Mouse (Mus musculus): ENCODE measurements around the gene Gm20489. TPM values are rescaled to one million over a fixed set of nuclear protein-coding genes. Genes with fewer than 3 reads are reported as not detected.
A peak's percentile ranks its signal among the peaks of the same experiment; 100 is the strongest.

Gene Gm20489
- polyA plus RNA-seq, 1 experiment: not detected

DNA sequence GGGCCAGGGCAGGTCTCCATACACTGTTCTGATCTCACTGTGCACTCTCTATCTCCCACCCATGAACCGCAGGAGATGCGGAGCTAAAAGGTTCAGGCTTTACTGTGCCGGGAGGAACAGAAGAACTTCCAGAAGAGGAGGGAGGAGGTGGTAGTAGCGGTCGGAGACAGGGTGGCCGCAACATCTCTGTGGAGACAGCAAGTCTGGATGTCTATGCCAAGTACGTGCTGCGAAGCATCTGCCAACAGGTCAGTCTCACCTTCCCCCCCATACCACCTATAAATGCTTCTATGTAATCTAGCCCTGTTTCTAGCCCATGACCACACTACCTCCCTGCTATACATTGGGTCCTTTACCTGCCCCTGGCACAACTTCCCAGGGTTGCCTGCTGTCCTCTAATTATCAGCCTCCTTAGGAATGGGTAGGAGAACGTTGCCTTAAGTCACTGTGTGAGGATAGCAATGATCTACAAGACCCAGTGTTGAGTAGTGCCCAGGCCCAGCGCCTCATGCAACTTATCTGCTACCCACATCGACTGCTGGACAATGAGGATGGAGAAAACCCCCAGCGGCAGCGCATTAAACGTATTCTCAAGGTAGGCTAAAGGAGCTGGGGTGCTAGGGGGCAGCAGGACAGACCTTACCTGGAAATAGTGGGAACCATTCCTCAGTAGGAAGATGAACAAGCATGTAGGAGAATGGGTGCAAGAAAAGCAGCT is 17.3 kb upstream of the Gm20489 start:
- Histone ChIP-seq H3K79me3 (ENCODE audit: low read depth) (no peaks in the 10 kb centered on the region), H3K4me3 (ENCODE audit: insufficient read depth, poor library complexity, severe bottlenecking) (no peak overlapping the region), H3K27me3 (ENCODE audit: control insufficient read depth, insufficient read depth, insufficient read length) (no peaks in the 10 kb centered on the region), H3ac (ENCODE audit: control insufficient read depth, insufficient read length, low read depth) (no peak overlapping the region), H3K79me2 (ENCODE audit: control insufficient read depth, insufficient read depth) (no peaks in the 10 kb centered on the region), H3K36me3 (ENCODE audit: control insufficient read depth, insufficient read depth) (peaks cover 22% of the 10 kb centered on the region)
- TF ChIP-seq USF1 (IDR thresholded peaks at IDR 0.05; ENCODE audit: low read depth) (no peak), FOSL1 (IDR thresholded peaks at IDR 0.05; ENCODE audit: insufficient read depth, low read length, poor library complexity, severe bottlenecking) (no peak), CEBPB (IDR thresholded peaks at IDR 0.05; ENCODE audit: low read depth) (no peak), CTCF (IDR thresholded peaks at IDR 0.05; ENCODE audit: control insufficient read depth, insufficient read depth, insufficient read length) (no peak), MYOG (IDR thresholded peaks at IDR 0.05; ENCODE audit: control insufficient read depth, extremely low read depth, insufficient read length) (no peak), MAX (IDR thresholded peaks at IDR 0.05) (no peak), MYOD1 (IDR thresholded peaks at IDR 0.05; ENCODE audit: control insufficient read depth, insufficient read length, low read depth) (no peak)

DNA sequence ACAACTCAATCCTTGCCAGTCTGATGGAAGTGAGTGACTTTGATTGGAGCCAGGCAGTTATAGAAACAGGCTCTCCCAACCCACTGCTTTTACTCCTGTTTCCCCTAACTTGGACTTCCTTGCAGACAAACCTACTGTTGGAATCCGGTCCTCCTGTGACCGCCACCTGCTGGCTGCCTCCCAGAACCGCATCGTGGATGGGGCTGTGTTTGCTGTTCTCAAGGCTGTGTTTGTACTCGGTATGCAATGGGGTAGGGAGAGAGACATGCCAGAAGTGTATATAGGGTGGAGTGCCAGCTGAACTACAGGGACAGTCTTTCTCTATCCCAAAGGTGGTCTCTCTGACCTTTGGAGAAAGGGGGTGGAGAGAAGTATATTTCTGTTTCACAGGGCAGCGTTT is 16.7 kb upstream of the Gm20489 start:
- Histone ChIP-seq H3K79me3 (ENCODE audit: low read depth) (no peaks in the 10 kb centered on the region), H3K27me3 (ENCODE audit: control insufficient read depth, insufficient read depth, insufficient read length) (no peaks in the 10 kb centered on the region), H3K79me2 (ENCODE audit: control insufficient read depth, insufficient read depth) (no peaks in the 10 kb centered on the region), H3K36me3 (ENCODE audit: control insufficient read depth, insufficient read depth) (peaks cover 26% of the 10 kb centered on the region), H3ac (ENCODE audit: control insufficient read depth, insufficient read length, low read depth) (no peak overlapping the region), H3K4me3 (ENCODE audit: insufficient read depth, poor library complexity, severe bottlenecking) (no peak overlapping the region)
- peak; percentile 51 for TF ChIP-seq CTCF (IDR thresholded peaks at IDR 0.05; ENCODE audit: control insufficient read depth, insufficient read depth, insufficient read length)
- TF ChIP-seq CEBPB (IDR thresholded peaks at IDR 0.05; ENCODE audit: low read depth): no peak
- no peak for TF ChIP-seq MYOG (IDR thresholded peaks at IDR 0.05; ENCODE audit: control insufficient read depth, extremely low read depth, insufficient read length)

DNA sequence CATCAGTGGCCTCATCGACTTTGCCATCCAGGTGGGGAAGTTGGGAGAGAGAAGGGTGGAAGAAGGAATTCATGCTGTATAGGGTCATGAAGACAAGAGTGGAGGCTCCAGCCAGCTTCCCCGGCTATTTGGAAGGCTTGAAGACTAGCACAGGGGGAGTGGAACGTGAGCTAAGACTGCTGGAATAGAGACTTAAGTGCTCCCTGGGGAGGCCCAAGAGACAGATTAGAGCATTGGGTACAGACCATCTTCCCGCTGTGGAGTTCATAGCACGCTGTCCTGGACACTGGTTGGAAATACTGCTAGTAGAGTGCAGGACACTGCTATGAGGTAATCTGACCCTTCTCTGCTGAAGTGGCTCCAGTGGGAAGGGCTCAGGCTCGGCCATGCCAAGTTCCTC is 14.0 kb upstream of the Gm20489 start:
- Histone ChIP-seq H3K79me3 (ENCODE audit: low read depth) (no peaks in the 10 kb centered on the region), H3ac (ENCODE audit: control insufficient read depth, insufficient read length, low read depth) (no peak overlapping the region), H3K4me3 (ENCODE audit: insufficient read depth, poor library complexity, severe bottlenecking) (no peak overlapping the region), H3K27me3 (ENCODE audit: control insufficient read depth, insufficient read depth, insufficient read length) (no peaks in the 10 kb centered on the region), H3K36me3 (ENCODE audit: control insufficient read depth, insufficient read depth) (peaks cover 28% of the 10 kb centered on the region), H3K79me2 (ENCODE audit: control insufficient read depth, insufficient read depth) (no peaks in the 10 kb centered on the region)
- no peak for TF ChIP-seq FOSL1 (IDR thresholded peaks at IDR 0.05; ENCODE audit: insufficient read depth, low read length, poor library complexity, severe bottlenecking)
- no peak for TF ChIP-seq CEBPB (IDR thresholded peaks at IDR 0.05; ENCODE audit: low read depth)
- no peak for TF ChIP-seq CTCF (IDR thresholded peaks at IDR 0.05; ENCODE audit: control insufficient read depth, insufficient read depth, insufficient read length)
- no peak for TF ChIP-seq USF1 (IDR thresholded peaks at IDR 0.05; ENCODE audit: low read depth)
- TF ChIP-seq MYOD1 (IDR thresholded peaks at IDR 0.05; ENCODE audit: control insufficient read depth, insufficient read length, low read depth): no peak
- no peak for TF ChIP-seq MAX (IDR thresholded peaks at IDR 0.05)
- no peak for TF ChIP-seq MYOG (IDR thresholded peaks at IDR 0.05; ENCODE audit: control insufficient read depth, extremely low read depth, insufficient read length)

DNA sequence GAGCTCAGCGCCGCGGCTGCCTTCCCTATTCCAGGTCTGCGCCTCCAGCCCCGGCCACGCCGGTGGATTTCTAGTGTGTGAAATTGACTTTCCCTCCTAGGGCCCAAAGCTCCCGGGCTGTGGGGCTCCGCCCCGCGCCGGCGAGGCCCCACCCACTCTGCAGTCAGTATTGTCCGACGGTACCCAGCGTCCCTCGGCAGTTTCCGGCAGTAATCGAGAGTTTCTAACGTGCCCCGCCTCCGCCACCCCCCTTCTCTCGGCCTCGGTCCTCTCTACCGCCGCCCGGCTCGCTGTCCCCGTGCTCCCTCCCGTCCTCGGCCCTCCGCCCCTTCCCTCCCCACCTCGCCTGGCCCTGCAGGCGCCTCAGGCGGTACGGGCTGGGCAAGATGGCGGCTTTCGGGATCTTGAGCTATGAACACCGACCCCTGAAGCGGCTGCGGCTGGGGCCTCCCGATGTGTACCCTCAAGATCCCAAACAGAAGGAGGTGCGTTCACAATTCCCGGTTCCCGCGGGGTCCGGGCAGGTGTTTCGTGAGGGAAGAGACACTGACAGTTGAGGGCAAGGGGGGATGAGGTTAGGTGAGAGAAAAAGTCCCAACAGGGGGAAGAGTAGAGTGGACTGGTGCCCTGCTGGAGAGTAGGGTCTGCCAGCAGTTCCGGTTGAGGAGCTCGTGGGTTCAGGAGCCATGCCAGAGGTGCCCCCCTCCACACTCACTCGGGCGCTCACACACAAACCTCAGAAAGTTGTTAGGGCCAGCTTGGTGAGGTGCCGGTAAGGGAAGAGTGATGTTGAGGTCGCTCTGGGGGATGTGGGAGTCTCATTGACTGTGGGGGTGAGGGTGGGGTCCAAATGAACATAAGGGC is 5.3 kb upstream of the Gm20489 start, which contains the start of gene Med12:
TSS of gene Med12 (plus strand) at position 156 of the 864 bp plus-strand sequence.
- Histone ChIP-seq H3ac (ENCODE audit: control insufficient read depth, insufficient read length, low read depth) (peak within 1 kb of the TSS; percentile 58), H3K4me3 (ENCODE audit: insufficient read depth, poor library complexity, severe bottlenecking) (peak within 1 kb of the TSS; percentile 40), H3K36me3 (ENCODE audit: control insufficient read depth, insufficient read depth) (peaks cover 12% of the 10 kb centered on the region), H3K27me3 (ENCODE audit: control insufficient read depth, insufficient read depth, insufficient read length) (no peaks in the 10 kb centered on the region), H3K79me2 (ENCODE audit: control insufficient read depth, insufficient read depth) (peaks cover 10% of the 10 kb centered on the region), H3K79me3 (ENCODE audit: low read depth) (peaks cover 1% of the 10 kb centered on the region)
- TF ChIP-seq CTCF (IDR thresholded peaks at IDR 0.05; ENCODE audit: control insufficient read depth, insufficient read depth, insufficient read length) (no peak), MAX (IDR thresholded peaks at IDR 0.05) (peak; percentile 26)

DNA sequence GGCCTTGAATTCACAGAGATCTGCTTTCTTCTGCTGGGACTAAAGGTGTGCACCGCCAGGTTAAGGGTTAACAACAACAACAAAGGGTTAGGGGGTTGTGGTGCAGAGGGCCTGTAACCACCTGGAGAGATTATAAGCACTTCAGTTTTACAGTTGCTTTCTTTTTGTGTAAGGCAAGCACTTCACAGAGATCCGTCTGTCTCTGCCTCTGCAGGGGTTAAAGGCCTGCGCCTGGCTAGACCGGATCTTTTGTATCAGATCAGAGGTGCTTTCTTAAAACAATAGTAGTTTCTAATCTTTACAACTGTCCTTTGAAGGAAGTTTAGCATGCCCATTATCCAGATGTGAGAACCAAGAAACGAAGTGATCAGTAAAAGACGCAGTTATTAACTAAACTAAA is 4.6 kb upstream of the Gm20489 start:
- Histone ChIP-seq H3ac (ENCODE audit: control insufficient read depth, insufficient read length, low read depth) (peak overlapping the region; percentile 14), H3K79me3 (ENCODE audit: low read depth) (peaks cover 1% of the 10 kb centered on the region), H3K27me3 (ENCODE audit: control insufficient read depth, insufficient read depth, insufficient read length) (no peaks in the 10 kb centered on the region), H3K4me3 (ENCODE audit: insufficient read depth, poor library complexity, severe bottlenecking) (peak overlapping the region; percentile 40), H3K36me3 (ENCODE audit: control insufficient read depth, insufficient read depth) (peaks cover 12% of the 10 kb centered on the region), H3K79me2 (ENCODE audit: control insufficient read depth, insufficient read depth) (peaks cover 10% of the 10 kb centered on the region)
- no peak for TF ChIP-seq CEBPB (IDR thresholded peaks at IDR 0.05; ENCODE audit: low read depth)
- TF ChIP-seq MYOD1 (IDR thresholded peaks at IDR 0.05; ENCODE audit: control insufficient read depth, insufficient read length, low read depth): no peak
- no peak for TF ChIP-seq MYOG (IDR thresholded peaks at IDR 0.05; ENCODE audit: control insufficient read depth, extremely low read depth, insufficient read length)
- TF ChIP-seq CTCF (IDR thresholded peaks at IDR 0.05; ENCODE audit: control insufficient read depth, insufficient read depth, insufficient read length): no peak
- no peak for TF ChIP-seq FOSL1 (IDR thresholded peaks at IDR 0.05; ENCODE audit: insufficient read depth, low read length, poor library complexity, severe bottlenecking)
- TF ChIP-seq MAX (IDR thresholded peaks at IDR 0.05): no peak
- no peak for TF ChIP-seq USF1 (IDR thresholded peaks at IDR 0.05; ENCODE audit: low read depth)
